Mouse (Mus musculus) midbrain, embryonic 16.5 days (tissue): Measurements from ENCODE around the gene Ercc1. TPM values are rescaled to one million over a fixed set of nuclear protein-coding genes. Genes with fewer than 3 reads are reported as not detected.

Experiments used
- ATAC-seq: fragments of 200-750 bp; cut with Nextera tagmentation; 2 replicates; pipeline ENCODE4 v1.8.0; 2017; ENCODE audit warnings: moderate TSS enrichment
- H3K27ac ChIP-seq: fragments of 300-500 bp; sonication (generic); 2 replicates; pipeline ENCODE4 v1.5.1; 2014; ENCODE audit warnings: mild to moderate bottlenecking, low read length, mixed read lengths
- H3K27me3 ChIP-seq: fragments of 300-500 bp; sonication (generic); 2 replicates; pipeline ENCODE4 v1.6.1; 2014; ENCODE audit warnings: low read depth, low read length, mixed read lengths; ENCODE audit not compliant: control insufficient read depth, insufficient read depth
- H3K36me3 ChIP-seq: fragments of 300-500 bp; sonication (generic); 2 replicates; pipeline ENCODE4 v1.6.1; 2014; ENCODE audit warnings: mild to moderate bottlenecking, low read length, moderate library complexity, mixed read lengths; ENCODE audit not compliant: control insufficient read depth, insufficient read depth
- H3K4me1 ChIP-seq: fragments of 300-500 bp; sonication (generic); 2 replicates; pipeline ENCODE4 v1.6.1; 2014; ENCODE audit warnings: mild to moderate bottlenecking, low read length, mixed read lengths; ENCODE audit not compliant: control insufficient read depth, insufficient read depth
- H3K4me2 ChIP-seq: fragments of 300-500 bp; sonication (generic); 2 replicates; pipeline ENCODE4 v1.6.1; 2014; ENCODE audit warnings: mild to moderate bottlenecking, low read length, mixed read lengths
- H3K4me3 ChIP-seq: fragments of 300-500 bp; sonication (generic); 2 replicates; pipeline ENCODE4 v1.5.1; 2014; ENCODE audit warnings: low read depth, mild to moderate bottlenecking, low read length, moderate library complexity, mixed read lengths
- H3K9ac ChIP-seq: fragments of 300-500 bp; sonication (generic); 2 replicates; pipeline ENCODE4 v1.6.1; 2014; ENCODE audit warnings: low read depth, low read length, mixed read lengths
- H3K9me3 ChIP-seq: fragments of 300-500 bp; sonication (generic); replicated peaks from 2 replicates; pipeline ENCODE4 v1.6.1; 2014; ENCODE audit warnings: mild to moderate bottlenecking, low read length, mixed read lengths; ENCODE audit not compliant: control insufficient read depth, poor library complexity, severe bottlenecking
- WGBS: fragments of 180-500 bp; shearing (Covaris S2); extraction: QIAGEN DNeasy Blood & Tissue Kit; methylation state at CpG from one replicate; pipeline ENCODE4 v1.1.7; 2014; 5-methylcytosine and 5-hydroxymethylcytosine counted together
- polyA plus RNA-seq: library from polyadenylated mRNA; unstranded; fragments of >200 nt; fragmentation: Nextera tagmentation; extraction: Ambion mirVana; gene quantifications from 2 replicates; pipeline ENCODE4 v1.2.1, GENCODE M21; 2015

The Ercc1 gene
- polyA plus RNA-seq, 1 experiment from 2014 or later, result 82.4 TPM

GRCm38 (mm10) chr7:19341250-19341649 is 3.3 kb upstream of the Ercc1 start:
- H3K4me2 ChIP-seq, result peak overlapping the region; percentile 93
- H3K27me3 ChIP-seq, result peaks cover 9% of the 10 kb centered on the region
- H3K36me3 ChIP-seq, result no peaks in the 10 kb centered on the region
- H3K27ac ChIP-seq, result no peak overlapping the region
- no peak for ATAC-seq
- no peaks in the 10 kb centered on the region for H3K9me3 ChIP-seq
- no peak overlapping the region; the same call in 1 of the 2 replicates for H3K4me3 ChIP-seq
- H3K4me1 ChIP-seq, result peaks cover 22% of the 10 kb centered on the region
- WGBS, result 19% methylated on average over 10 of the region's 10 CpGs
- H3K9ac ChIP-seq, result 0 out of 2 replicates have a peak overlapping the region, but pooled peaks have one; percentile 25

- Histone ChIP-seq H3K27ac (no peak overlapping the region), H3K36me3 (no peaks in the 10 kb centered on the region), H3K9me3 (no peaks in the 10 kb centered on the region), H3K4me1 (peaks cover 24% of the 10 kb centered on the region), H3K4me2 (peak overlapping the region; percentile 93), H3K4me3 (peak overlapping the region; percentile 44), H3K27me3 (peaks cover 9% of the 10 kb centered on the region), H3K9ac (peak overlapping the region; percentile 57)
- ATAC-seq, result no peak
- WGBS, result under 1% methylated on average over 39 of the region's 41 CpGs
Observed at GRCm38 (mm10) chr7:19341761-19342409, 2.7 kb upstream of the Ercc1 start.

DNA sequence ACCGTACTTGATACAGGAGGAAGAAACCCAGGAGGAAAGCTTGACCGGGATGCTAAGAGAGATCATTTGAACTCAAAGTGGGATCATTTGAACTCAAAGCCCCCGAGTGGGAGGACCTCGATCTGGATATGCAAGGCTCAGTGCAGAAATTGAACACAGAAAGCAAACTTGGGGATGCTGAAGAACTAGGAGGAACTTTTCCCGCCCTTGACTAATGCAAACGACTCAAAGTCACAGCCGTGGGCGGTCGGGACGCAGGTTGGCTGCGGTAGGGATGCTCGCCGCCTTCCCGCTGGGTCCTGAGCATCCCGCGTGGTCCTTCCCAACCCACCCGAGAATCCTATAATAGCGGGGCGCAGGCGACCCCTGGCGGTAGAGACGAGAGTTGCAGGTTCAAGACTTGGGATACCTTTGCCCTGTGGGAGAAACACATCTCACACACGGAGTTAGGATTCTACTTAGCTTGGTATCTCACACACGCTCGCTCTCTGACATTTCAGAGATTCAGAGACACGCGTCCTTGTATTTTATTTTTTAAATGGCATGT is 2.0 kb upstream of the Ercc1 start:
- Histone ChIP-seq H3K4me2 (peak overlapping the region; percentile 93), H3K36me3 (no peaks in the 10 kb centered on the region), H3K9me3 (no peaks in the 10 kb centered on the region), H3K27me3 (peaks cover 9% of the 10 kb centered on the region), H3K27ac (no peak overlapping the region), H3K9ac (peak overlapping the region; percentile 57), H3K4me3 (peak overlapping the region; percentile 44), H3K4me1 (peaks cover 24% of the 10 kb centered on the region)
- under 1% methylated on average over 27 of the region's 27 CpGs for WGBS
- ATAC-seq, result no peak

DNA sequence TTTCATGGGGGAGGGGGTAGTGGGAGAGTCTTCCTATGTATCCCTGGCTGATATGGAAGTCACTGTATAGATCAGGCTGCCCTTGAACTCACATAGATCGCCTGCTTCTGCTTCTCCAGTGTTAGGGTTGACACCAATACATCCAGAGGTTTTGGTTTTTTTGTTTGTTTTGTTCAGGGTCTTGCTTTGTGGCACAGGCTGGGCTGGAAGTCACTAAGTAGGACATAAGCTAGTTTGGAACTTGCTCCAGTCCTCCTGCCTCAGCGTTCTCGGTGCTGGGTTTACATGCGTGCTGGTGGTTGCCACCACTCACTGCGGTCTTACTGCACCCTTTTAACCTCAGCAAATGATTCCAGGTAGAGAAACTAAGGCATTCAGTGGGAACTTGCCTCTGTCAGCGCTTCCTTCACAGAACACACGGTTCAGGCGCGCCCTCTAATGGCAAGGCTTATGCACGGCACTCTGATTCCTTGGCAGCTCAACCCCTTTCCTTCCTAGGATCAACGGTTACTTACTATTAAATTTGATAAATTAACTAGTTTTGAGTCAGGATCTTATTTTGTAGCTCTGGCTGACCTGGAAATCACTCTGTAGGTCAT is 1.3 kb upstream of the Ercc1 start:
- ATAC-seq, result no peak
- Histone ChIP-seq H3K9me3 (no peaks in the 10 kb centered on the region), H3K4me2 (no peak overlapping the region), H3K4me1 (peaks cover 24% of the 10 kb centered on the region), H3K27me3 (peaks cover 9% of the 10 kb centered on the region), H3K36me3 (0 out of 2 replicates have a peak, but pooled peaks cover under 1% of the 10 kb centered on the region), H3K27ac (no peak overlapping the region), H3K9ac (no peak overlapping the region), H3K4me3 (no peak overlapping the region)
- under 1% methylated on average over 11 of the region's 11 CpGs for whole genome bisulfite sequencing

DNA sequence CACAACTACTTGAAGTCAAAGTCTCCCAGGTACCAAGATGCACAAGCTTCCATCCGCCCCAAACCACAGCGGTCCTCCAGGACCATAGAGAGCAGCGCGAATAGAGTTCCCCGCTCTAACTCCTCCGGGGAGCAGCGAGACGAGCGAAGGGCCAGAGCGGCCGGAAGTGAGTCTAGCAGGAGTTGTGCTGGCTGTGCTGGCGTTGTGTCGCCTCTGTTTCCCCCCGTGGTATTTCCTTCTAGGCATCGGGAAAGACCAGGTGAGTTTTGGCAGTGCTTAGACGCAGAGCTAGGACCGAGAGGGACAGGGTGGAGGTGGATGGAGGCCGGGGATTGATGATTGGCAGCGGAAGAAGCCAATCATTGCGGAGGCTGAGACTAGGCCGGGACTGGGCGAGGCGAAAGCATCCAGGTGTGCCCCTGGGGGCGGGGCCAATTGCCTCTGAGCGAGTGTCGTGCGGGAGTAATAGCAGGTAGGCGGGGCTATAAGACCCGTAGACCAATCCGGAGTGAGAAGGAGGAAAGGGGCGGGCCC is 427 bp downstream of the Ercc1 start:
- Histone ChIP-seq H3K4me1 (peaks cover 24% of the 10 kb centered on the region), H3K36me3 (peaks cover 2% of the 10 kb centered on the region; the same call in 1 of the 2 replicates), H3K27me3 (peaks cover 9% of the 10 kb centered on the region), H3K9me3 (no peaks in the 10 kb centered on the region), H3K27ac (peak overlapping the region; percentile 78), H3K4me2 (peak overlapping the region; percentile 93), H3K9ac (peak overlapping the region; percentile 74), H3K4me3 (peak overlapping the region; percentile 67)
- 0% methylated on average over 31 of the region's 31 CpGs for WGBS
- peak; percentile 94 for ATAC-seq

- H3K36me3 ChIP-seq, result peaks cover 19% of the 10 kb centered on the region
- H3K27me3 ChIP-seq, result no peaks in the 10 kb centered on the region
- no peak overlapping the region for H3K4me3 ChIP-seq
- ATAC-seq, result no peak
- H3K27ac ChIP-seq, result no peak overlapping the region
- H3K9ac ChIP-seq, result no peak overlapping the region
- no peaks in the 10 kb centered on the region for H3K9me3 ChIP-seq
- 89% methylated on average over 13 of the region's 13 CpGs for WGBS
- no peak overlapping the region for H3K4me2 ChIP-seq
- peaks cover 12% of the 10 kb centered on the region for H3K4me1 ChIP-seq
Observed at GRCm38 (mm10) chr7:19349188-19349915, 4.8 kb downstream of the Ercc1 start.

DNA sequence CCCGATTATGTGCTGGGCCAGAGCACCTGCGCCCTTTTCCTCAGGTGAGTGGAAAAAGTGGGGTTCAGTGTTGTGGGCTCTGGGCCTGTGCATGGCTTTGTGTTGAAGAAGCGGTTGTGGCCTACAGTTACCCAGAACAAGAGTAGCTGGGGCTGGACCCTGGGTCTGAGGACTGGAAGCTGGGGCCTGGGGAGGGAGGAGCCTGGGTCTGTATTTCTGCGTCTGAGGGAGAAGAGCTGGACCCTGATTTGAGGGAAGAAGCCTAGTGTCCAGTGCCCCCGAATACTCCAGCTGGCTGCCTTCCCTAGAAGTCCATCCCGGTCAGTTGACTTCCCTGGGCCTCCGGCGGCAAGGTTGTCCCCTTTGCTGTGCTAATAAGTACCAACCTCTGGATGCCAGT is 5.6 kb downstream of the Ercc1 start:
- Histone ChIP-seq H3K9ac (no peak overlapping the region), H3K4me3 (no peak overlapping the region), H3K27ac (no peak overlapping the region), H3K4me1 (peaks cover 11% of the 10 kb centered on the region), H3K27me3 (no peaks in the 10 kb centered on the region), H3K9me3 (no peaks in the 10 kb centered on the region), H3K36me3 (peaks cover 20% of the 10 kb centered on the region), H3K4me2 (no peak overlapping the region)
- WGBS, result 96% methylated on average over 8 of the region's 8 CpGs
- ATAC-seq, result no peak

DNA sequence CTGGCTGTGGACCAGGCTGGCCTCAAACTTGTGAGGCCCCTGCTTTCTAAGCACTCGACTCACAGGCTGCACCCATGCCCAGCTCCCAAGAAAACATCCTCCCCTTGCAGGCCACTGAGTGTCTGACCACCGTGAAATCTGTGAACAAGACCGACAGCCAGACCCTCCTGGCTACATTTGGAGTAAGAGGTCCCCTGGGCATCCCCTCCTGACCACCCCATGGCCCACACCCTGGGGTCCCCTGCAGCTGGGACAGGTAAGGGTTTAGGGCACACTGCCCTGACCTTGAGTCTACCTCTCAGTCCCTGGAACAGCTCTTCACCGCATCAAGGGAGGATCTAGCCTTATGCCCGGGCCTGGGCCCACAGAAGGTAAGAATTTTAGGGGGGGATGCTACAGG is 10.4 kb downstream of the Ercc1 start:
- Histone ChIP-seq H3K36me3 (peaks cover 27% of the 10 kb centered on the region), H3K9ac (no peak overlapping the region), H3K4me3 (no peak overlapping the region), H3K9me3 (no peaks in the 10 kb centered on the region), H3K4me1 (peaks cover 10% of the 10 kb centered on the region), H3K4me2 (no peak overlapping the region), H3K27ac (no peak overlapping the region), H3K27me3 (no peaks in the 10 kb centered on the region)
- no peak for ATAC-seq
- WGBS, result 94% methylated on average over 5 of the region's 5 CpGs
